Mouse (Mus musculus): ENCODE measurements around the gene Dnajc15.

DNA sequence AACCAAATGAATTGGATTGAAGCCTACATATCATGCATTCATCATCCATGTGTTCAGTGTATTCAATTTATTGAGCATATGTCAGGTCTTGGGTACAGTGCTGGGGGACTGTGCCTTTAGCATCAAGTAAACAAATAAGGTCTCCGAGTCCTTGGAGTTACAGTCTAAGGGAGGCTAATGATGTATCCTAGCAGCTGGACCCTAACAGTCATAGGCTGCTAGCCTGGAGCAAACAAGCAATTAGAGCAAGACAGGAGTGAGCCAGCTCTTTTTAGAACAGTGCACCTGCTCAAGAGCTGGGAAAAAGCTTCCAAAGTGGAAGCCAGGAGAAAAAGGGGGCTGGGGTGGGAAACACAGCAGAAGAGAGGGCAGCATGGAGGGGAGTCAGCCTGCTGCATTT is 1.3 kb upstream of the Dnajc15 start:
- TF ChIP-seq CTCF (IDR thresholded peaks at IDR 0.05; ENCODE audit: low read depth, low read length): no peak
- TF ChIP-seq POLR2A (IDR thresholded peaks at IDR 0.05; ENCODE audit: borderline replicate concordance, low read depth, low read length): no peak
